Mouse (Mus musculus) megakaryocyte, embryonic 14.5 days (primary cell): Measurements from ENCODE around the gene Cmtm7. TPM values are rescaled to one million over a fixed set of nuclear protein-coding genes. Genes with fewer than 3 reads are reported as not detected.

Experiments
- H3K27me3 ChIP-seq: replicated peaks from 2 replicates; pipeline ENCODE3; 2012; ENCODE audit warnings: inconsistent platforms
- H3K36me3 ChIP-seq: replicated peaks from 2 replicates; pipeline ENCODE3; 2012; ENCODE audit warnings: low read length, inconsistent platforms, mixed read lengths
- H3K4me1 ChIP-seq: 2 replicates; pipeline ENCODE4 v1.6.1; 2012; ENCODE audit warnings: inconsistent platforms
- H3K4me3 ChIP-seq: replicated peaks from 2 replicates; pipeline ENCODE3; 2012; ENCODE audit warnings: moderate library complexity, mild to moderate bottlenecking, inconsistent platforms
- H3K9me3 ChIP-seq: 2 replicates; pipeline ENCODE4 v1.6.1; 2012; ENCODE audit warnings: inconsistent platforms
- FLI1 ChIP-seq: IDR thresholded peaks from 2 replicates; pipeline ENCODE4 v1.6.1; 2012; ENCODE audit warnings: low read length, inconsistent platforms, mixed read lengths
- GATA1 ChIP-seq: IDR thresholded peaks from 3 replicates; pipeline ENCODE4 v1.6.1; 2012; ENCODE audit warnings: mixed read lengths, low read length, inconsistent platforms, borderline replicate concordance
- polyA plus RNA-seq: library from polyadenylated mRNA; stranded (reverse); fragments of >175 nt; gene quantifications from 2 replicates; pipeline ENCODE4 v1.2.3, GENCODE M21; 2012; ENCODE audit warnings: low replicate concordance; ENCODE audit not compliant: insufficient read depth

Gene Cmtm7
- polyA plus RNA-seq, 1 experiment = 110 TPM

DNA sequence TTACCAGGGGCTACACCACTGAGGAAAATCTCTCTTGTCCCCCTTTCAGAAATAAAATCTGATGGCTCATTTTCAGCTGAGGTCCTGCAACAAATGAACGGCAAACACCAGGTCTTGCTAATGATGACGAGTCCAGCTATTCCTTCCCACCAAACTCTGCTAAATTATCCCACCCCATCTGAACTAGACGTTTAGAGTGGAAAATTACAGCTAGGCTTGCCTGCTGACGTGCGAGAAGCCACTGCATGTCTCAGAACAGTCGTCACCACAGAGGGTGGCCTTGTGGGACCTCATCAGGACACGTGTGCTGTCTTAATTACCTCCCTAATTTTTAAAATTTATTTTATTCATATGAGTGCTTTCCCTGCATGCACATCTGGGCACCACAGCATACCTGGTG is 10.1 kb downstream of the Cmtm7 start:
- Histone ChIP-seq H3K27me3 (peaks cover 7% of the 10 kb centered on the region), H3K36me3 (peaks cover 44% of the 10 kb centered on the region), H3K4me1 (peaks cover 60% of the 10 kb centered on the region), H3K9me3 (peaks cover 11% of the 10 kb centered on the region), H3K4me3 (no peak overlapping the region)
- TF ChIP-seq GATA1 = no peak
- TF ChIP-seq FLI1 = no peak

DNA sequence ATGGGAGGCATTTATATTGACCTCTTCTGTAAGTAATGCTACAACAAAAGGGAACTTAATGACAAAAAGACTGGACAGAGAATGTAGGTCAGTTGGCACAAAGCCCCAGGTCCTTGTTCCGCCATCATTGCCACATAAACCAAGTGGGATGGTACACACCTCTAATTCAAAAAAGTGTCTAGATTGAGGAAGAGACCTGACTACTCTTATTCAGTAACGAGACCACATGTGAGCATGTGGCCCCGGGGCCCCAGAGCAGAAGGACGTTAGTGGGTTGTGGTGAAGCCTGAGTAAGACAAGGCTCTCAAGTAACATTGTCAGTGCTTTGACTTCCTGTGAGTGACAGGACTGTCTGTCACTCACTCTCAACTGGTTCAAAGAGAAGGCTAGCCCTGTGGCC is 11.4 kb downstream of the Cmtm7 start:
- Histone ChIP-seq H3K36me3 (peaks cover 56% of the 10 kb centered on the region), H3K4me1 (peaks cover 47% of the 10 kb centered on the region), H3K27me3 (peaks cover 6% of the 10 kb centered on the region), H3K4me3 (no peak overlapping the region), H3K9me3 (peaks cover 16% of the 10 kb centered on the region)
- TF ChIP-seq GATA1 (no peak), FLI1 (no peak)

- Histone ChIP-seq H3K9me3 (peaks cover 16% of the 10 kb centered on the region), H3K4me3 (no peak overlapping the region), H3K4me1 (peaks cover 33% of the 10 kb centered on the region), H3K36me3 (peaks cover 67% of the 10 kb centered on the region), H3K27me3 (peaks cover 6% of the 10 kb centered on the region)
- TF ChIP-seq GATA1 = no peak
- no peak for TF ChIP-seq FLI1
Measured at GRCm38 (mm10) chr9:114768066-114768465, 13.6 kb downstream of the Cmtm7 start.

DNA sequence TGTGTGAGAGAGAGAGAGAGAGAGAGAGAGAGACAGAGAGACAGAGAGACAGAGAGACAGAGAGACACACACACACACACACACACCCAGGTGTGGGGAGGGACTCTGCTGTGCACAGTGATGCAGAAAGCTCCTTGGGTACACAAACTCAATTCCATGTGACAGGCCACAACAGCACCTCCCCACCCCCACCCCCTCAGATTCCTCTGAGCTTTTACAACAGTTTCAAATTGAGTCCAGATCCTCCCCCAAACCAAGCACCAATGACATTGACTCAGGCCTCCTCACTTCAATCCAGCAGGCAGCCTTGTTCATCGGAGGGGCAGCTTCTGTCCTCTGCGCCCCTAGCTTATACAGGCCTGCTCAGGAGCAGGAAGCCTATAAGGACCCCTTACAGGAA is 14.1 kb downstream of the Cmtm7 start:
- H3K4me1 ChIP-seq = peaks cover 34% of the 10 kb centered on the region
- peaks cover 6% of the 10 kb centered on the region for H3K27me3 ChIP-seq
- H3K9me3 ChIP-seq = peaks cover 16% of the 10 kb centered on the region
- H3K36me3 ChIP-seq = peaks cover 70% of the 10 kb centered on the region
- no peak for TF ChIP-seq FLI1
- no peak for TF ChIP-seq GATA1
- no peak overlapping the region for H3K4me3 ChIP-seq

DNA sequence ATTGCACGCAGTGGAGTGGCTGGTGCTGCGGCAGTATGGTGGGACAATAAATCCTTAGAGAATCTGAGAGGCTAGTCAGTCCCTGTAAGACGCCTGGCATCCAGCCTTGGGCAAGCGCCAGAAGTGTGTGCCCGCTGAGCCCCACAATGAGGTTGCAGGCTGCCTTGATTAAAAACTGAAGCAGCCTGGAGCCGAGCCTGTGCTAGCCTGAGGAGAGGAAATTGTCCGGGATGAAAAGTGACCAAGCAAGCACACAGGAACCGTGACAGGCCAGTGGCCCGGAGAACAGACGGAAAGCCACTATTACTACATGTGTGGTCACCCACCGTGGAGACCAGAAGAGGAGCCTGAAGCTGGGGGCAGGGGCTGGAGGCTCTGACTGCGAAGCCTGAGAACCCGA is 14.6 kb downstream of the Cmtm7 start:
- Histone ChIP-seq H3K36me3 (peaks cover 68% of the 10 kb centered on the region), H3K4me3 (no peak overlapping the region), H3K4me1 (peaks cover 34% of the 10 kb centered on the region), H3K27me3 (peaks cover 5% of the 10 kb centered on the region), H3K9me3 (peaks cover 11% of the 10 kb centered on the region)
- no peak for TF ChIP-seq FLI1
- no peak for TF ChIP-seq GATA1

- Histone ChIP-seq H3K4me1 (peaks cover 23% of the 10 kb centered on the region), H3K4me3 (no peak overlapping the region)
Measured at GRCm38 (mm10) chr9:114763341-114763740, 18.3 kb downstream of the Cmtm7 start.

DNA sequence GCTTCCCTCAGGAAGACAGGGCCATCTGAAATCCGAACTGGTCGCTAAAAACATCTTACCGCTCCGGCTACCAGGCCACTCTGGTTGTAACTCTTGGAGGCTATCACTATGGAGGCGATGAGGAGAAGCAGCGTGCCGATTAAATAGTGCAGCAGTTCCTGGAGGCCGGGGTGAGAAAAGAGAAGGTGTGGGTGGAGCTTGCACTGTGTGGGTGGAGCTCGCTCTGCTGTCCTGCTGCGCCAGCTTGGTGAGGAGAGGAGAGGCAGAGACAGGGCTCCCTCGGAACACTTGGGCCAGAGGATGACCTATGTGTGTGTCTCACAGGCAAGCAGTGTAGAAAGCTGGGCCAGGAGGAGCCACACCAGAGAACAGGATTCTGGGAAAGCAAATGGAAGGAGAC is 19.8 kb downstream of the Cmtm7 start:
- H3K27me3 ChIP-seq = peaks cover 2% of the 10 kb centered on the region
- H3K9me3 ChIP-seq = peaks cover 6% of the 10 kb centered on the region; the same call in 1 of the 2 replicates
- TF ChIP-seq GATA1 (no peak), FLI1 (no peak)
- no peak overlapping the region for H3K4me3 ChIP-seq
- peaks cover 14% of the 10 kb centered on the region for H3K4me1 ChIP-seq
- H3K36me3 ChIP-seq = peaks cover 82% of the 10 kb centered on the region

More at GRCm38 (mm10) chr9:114763341-114763740, 18.3 kb downstream of the Cmtm7 start:
- TF ChIP-seq GATA1 (no peak), FLI1 (no peak)
- Histone ChIP-seq H3K36me3 (peaks cover 81% of the 10 kb centered on the region), H3K27me3 (peaks cover 2% of the 10 kb centered on the region), H3K9me3 (peaks cover 6% of the 10 kb centered on the region; the same call in 1 of the 2 replicates)

GRCm38 (mm10) chr9:114760353-114760752 is 21.3 kb downstream of the Cmtm7 start:
- TF ChIP-seq FLI1 = no peak
- TF ChIP-seq GATA1 = no peak
- H3K4me1 ChIP-seq = peaks cover 15% of the 10 kb centered on the region; the same call in 1 of the 2 replicates
- no peak overlapping the region for H3K4me3 ChIP-seq
- no peaks in the 10 kb centered on the region for H3K27me3 ChIP-seq
- peaks cover 77% of the 10 kb centered on the region for H3K36me3 ChIP-seq
- H3K9me3 ChIP-seq = no peaks in the 10 kb centered on the region

- no peak overlapping the region for H3K4me3 ChIP-seq
- peaks cover 77% of the 10 kb centered on the region for H3K36me3 ChIP-seq
- no peaks in the 10 kb centered on the region for H3K9me3 ChIP-seq
- H3K4me1 ChIP-seq = peaks cover 15% of the 10 kb centered on the region; the same call in 1 of the 2 replicates
- H3K27me3 ChIP-seq = no peaks in the 10 kb centered on the region
- no peak for TF ChIP-seq GATA1
- TF ChIP-seq FLI1 = no peak
Measured at GRCm38 (mm10) chr9:114759886-114760285, 21.8 kb downstream of the Cmtm7 start.

DNA sequence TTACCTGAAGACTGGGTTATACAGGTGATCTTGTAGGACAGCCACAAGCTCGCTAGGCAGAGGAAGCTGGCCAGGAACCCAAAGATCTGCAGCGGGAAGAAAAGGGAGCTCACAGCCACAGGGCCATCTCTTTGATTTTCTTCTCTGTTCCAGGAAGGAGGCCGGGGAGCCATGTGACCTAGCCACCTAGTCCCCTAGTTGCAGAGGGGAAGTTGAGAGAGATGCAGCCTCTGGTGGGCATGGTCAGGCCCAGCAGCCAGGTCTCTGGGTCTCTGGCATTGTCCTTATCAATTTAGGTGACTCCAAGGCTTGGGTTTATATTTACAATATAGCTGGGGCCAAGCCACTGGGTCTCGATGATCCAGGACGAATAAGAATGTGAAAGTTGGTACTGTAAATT is 22.9 kb downstream of the Cmtm7 start:
- H3K9me3 ChIP-seq = no peaks in the 10 kb centered on the region
- H3K4me1 ChIP-seq = peaks cover 18% of the 10 kb centered on the region; the same call in 1 of the 2 replicates
- H3K36me3 ChIP-seq = peaks cover 79% of the 10 kb centered on the region
- no peak overlapping the region for H3K4me3 ChIP-seq
- TF ChIP-seq FLI1 = no peak
- TF ChIP-seq GATA1 = no peak
- no peaks in the 10 kb centered on the region for H3K27me3 ChIP-seq

DNA sequence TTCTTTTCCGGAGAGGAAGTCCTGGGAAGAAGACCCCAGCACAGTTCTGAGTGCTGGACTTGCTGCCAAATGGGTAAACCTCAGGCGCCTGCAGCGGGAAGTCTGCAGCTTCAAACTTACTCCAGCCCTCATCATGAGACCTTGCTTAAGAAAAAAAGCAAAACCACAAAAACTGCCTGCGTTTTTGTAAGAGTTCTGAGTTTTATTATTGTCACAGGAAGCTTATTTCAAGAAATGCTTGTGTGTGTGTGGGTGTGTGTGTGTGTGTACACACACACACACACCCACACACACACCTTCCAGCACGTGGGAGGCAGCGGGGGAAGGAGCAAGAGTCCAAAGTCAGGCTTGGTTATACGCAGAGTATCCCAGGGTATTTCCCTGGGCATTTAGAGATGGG is 23.4 kb downstream of the Cmtm7 start:
- H3K27me3 ChIP-seq = no peaks in the 10 kb centered on the region
- H3K36me3 ChIP-seq = peaks cover 75% of the 10 kb centered on the region
- H3K4me3 ChIP-seq = no peak overlapping the region
- TF ChIP-seq FLI1 (no peak), GATA1 (no peak)
- peaks cover 15% of the 10 kb centered on the region for H3K4me1 ChIP-seq
- H3K9me3 ChIP-seq = no peaks in the 10 kb centered on the region
